Mouse (Mus musculus): ENCODE results near the gene Chsy1. TPM values are rescaled to one million over a fixed set of nuclear protein-coding genes. Genes with fewer than 3 reads are reported as not detected.

The Chsy1 gene
- polyA plus RNA-seq, 1 experiment from 2014 or later: 10.0 TPM

DNA sequence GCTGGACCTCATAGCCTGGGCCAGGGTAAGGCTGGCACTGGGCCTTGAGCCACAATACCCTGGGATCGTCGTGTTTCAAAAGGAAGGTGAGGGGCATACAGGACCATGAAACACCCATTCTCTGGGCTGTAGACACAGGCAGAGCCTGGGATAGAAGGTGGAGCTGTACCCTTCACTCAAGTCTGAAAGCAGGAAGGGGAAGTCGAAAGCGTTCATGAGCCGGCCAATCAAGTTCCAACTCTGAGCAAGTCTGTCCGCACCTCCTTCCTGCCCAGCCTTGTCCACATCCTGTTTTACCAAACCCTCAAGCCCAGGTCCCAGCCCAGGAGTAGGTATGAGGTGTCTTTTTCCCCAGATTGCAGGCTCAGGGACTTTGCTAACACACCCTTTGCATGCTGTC lies 66.4 kb downstream of the Chsy1 start:
- H3K4me2 ChIP-seq (ENCODE audit: low read length): no peak overlapping the region
- no peak overlapping the region for H3K27ac ChIP-seq (ENCODE audit: low read depth, low read length)
- ATAC-seq: no peak
- no peak overlapping the region for H3K4me3 ChIP-seq (ENCODE audit: low read length)
- 90% methylated on average over 6 of the region's 6 CpGs for WGBS
- peaks cover 10% of the 10 kb centered on the region for H3K36me3 ChIP-seq (ENCODE audit: control insufficient read depth, insufficient read depth, low read length)
- H3K9me3 ChIP-seq (ENCODE audit: control insufficient read depth, low read length): no peaks in the 10 kb centered on the region
- 0 out of 2 replicates have a peak, but pooled peaks cover 3% of the 10 kb centered on the region for H3K4me1 ChIP-seq (ENCODE audit: control insufficient read depth, insufficient read depth, low read depth, low read length)
- no peak overlapping the region for H3K9ac ChIP-seq (ENCODE audit: low read depth, low read length)
- H3K27me3 ChIP-seq (replicated peaks; ENCODE audit: control insufficient read depth, insufficient read depth, low read length): no peaks in the 10 kb centered on the region

DNA sequence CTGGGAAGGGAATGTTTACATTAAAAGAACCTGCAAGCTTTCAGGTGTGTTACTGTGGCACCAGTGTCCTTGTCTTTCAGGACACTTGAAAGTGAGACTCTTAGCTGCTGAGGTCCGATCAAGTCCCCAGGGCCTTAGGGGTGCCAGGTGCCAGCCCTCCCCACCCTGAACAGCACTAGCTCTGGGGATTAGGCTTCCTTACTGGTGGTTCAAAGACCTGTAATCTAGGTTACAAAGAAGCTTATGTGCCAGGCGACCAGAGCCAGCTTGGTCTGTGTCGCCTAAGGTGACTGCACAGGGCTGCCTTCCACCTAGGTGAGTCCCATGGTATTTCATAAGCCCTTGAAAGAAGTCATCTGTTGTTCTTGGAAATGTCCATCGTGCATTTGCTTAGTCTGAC lies 66.9 kb downstream of the Chsy1 start:
- Histone ChIP-seq H3K4me2 (ENCODE audit: low read length) (no peak overlapping the region), H3K9me3 (ENCODE audit: control insufficient read depth, low read length) (no peaks in the 10 kb centered on the region), H3K27ac (ENCODE audit: low read depth, low read length) (no peak overlapping the region), H3K27me3 (replicated peaks; ENCODE audit: control insufficient read depth, insufficient read depth, low read length) (no peaks in the 10 kb centered on the region), H3K4me1 (ENCODE audit: control insufficient read depth, insufficient read depth, low read depth, low read length) (0 out of 2 replicates have a peak, but pooled peaks cover 3% of the 10 kb centered on the region), H3K9ac (ENCODE audit: low read depth, low read length) (no peak overlapping the region), H3K36me3 (ENCODE audit: control insufficient read depth, insufficient read depth, low read length) (peaks cover 5% of the 10 kb centered on the region), H3K4me3 (ENCODE audit: low read length) (no peak overlapping the region)
- no peak for ATAC-seq
- WGBS: 91% methylated on average over 4 of the region's 4 CpGs

DNA sequence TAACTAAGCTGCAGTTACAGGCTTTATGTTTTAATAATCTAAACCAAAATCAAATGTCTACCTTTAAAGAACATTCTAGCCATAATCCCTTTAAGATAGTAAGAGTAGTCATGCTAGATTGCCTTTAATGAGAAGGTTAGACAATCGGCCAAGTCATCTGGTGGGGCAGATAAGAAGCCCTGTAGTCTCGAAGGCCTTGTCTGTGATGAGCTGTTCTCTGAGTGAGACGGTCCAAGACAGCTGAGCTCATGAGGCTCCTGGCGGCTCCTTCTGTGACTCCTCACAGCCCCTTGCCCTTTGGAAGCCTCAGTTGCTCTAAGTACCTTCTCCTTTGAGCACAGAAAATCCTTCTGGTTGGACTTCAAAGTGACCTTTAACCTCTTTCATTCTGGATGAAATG lies 67.6 kb downstream of the Chsy1 start:
- no peaks in the 10 kb centered on the region for H3K27me3 ChIP-seq (replicated peaks; ENCODE audit: control insufficient read depth, insufficient read depth, low read length)
- H3K9ac ChIP-seq (ENCODE audit: low read depth, low read length): no peak overlapping the region
- H3K4me3 ChIP-seq (ENCODE audit: low read length): no peak overlapping the region
- 82% methylated on average over 4 of the region's 4 CpGs for WGBS
- H3K4me1 ChIP-seq (ENCODE audit: control insufficient read depth, insufficient read depth, low read depth, low read length): 0 out of 2 replicates have a peak, but pooled peaks cover 3% of the 10 kb centered on the region
- no peaks in the 10 kb centered on the region; the same call in none of the 2 replicates for H3K36me3 ChIP-seq (ENCODE audit: control insufficient read depth, insufficient read depth, low read length)
- H3K27ac ChIP-seq (ENCODE audit: low read depth, low read length): no peak overlapping the region
- H3K9me3 ChIP-seq (ENCODE audit: control insufficient read depth, low read length): no peaks in the 10 kb centered on the region
- no peak for ATAC-seq
- H3K4me2 ChIP-seq (ENCODE audit: low read length): no peak overlapping the region

DNA sequence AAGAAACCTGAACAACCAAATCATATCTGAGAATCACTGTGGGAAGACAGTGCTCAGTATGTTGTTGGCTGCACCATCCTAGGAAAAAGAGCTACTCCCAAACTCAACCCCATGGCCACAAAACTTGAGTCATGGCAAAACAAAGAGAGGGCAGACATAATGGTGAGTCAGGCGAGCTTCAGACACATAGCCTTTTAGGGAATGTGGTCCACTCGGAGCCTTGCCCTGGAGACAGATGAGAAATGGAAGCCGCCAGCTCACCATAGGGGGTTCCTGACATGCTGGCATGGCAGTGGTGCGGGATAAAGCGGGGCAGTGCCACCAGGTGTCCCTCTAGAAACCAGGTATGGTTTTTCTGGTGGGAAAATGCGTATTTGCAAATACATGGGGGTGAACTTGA lies 68.8 kb downstream of the Chsy1 start:
- no peaks in the 10 kb centered on the region; the same call in 1 of the 2 replicates for H3K36me3 ChIP-seq (ENCODE audit: control insufficient read depth, insufficient read depth, low read length)
- 0 out of 2 replicates have a peak, but pooled peaks cover 3% of the 10 kb centered on the region for H3K4me1 ChIP-seq (ENCODE audit: control insufficient read depth, insufficient read depth, low read depth, low read length)
- no peak overlapping the region for H3K4me2 ChIP-seq (ENCODE audit: low read length)
- no peak overlapping the region for H3K27ac ChIP-seq (ENCODE audit: low read depth, low read length)
- 85% methylated on average over 6 of the region's 6 CpGs for WGBS
- H3K9me3 ChIP-seq (ENCODE audit: control insufficient read depth, low read length): no peaks in the 10 kb centered on the region
- ATAC-seq: no peak
- no peak overlapping the region for H3K9ac ChIP-seq (ENCODE audit: low read depth, low read length)
- H3K27me3 ChIP-seq (replicated peaks; ENCODE audit: control insufficient read depth, insufficient read depth, low read length): no peaks in the 10 kb centered on the region
- H3K4me3 ChIP-seq (ENCODE audit: low read length): no peak overlapping the region

DNA sequence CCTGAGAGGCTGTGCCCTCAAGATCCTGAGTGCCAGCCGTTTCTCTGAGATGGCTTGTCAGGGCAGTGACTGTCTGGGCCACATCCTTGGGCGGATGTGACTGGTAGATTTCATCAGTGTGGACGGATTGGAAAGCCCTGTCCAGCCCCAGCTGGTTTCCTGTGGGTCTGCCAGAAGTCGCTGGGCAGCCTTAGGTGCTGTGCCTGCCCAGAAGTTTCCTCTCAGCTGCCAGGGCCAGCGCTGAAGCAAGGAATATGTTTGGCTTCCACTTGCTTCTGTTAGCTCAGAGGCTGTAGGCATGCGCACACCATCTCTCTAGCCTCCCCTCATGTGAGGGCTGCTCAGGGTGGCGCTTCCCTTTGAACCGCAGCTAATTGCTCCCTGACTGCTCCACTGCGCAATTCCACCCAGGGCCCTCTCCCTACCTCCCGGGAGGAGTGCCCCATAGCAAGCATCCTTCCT lies 69.8 kb downstream of the Chsy1 start:
- H3K27me3 ChIP-seq (replicated peaks; ENCODE audit: control insufficient read depth, insufficient read depth, low read length): no peaks in the 10 kb centered on the region
- WGBS: 52% methylated on average over 10 of the region's 10 CpGs
- H3K9ac ChIP-seq (ENCODE audit: low read depth, low read length): no peak overlapping the region
- no peaks in the 10 kb centered on the region for H3K9me3 ChIP-seq (ENCODE audit: control insufficient read depth, low read length)
- no peak overlapping the region; the same call in 1 of the 2 replicates for H3K27ac ChIP-seq (ENCODE audit: low read depth, low read length)
- no peak overlapping the region for H3K4me3 ChIP-seq (ENCODE audit: low read length)
- H3K4me1 ChIP-seq (ENCODE audit: control insufficient read depth, insufficient read depth, low read depth, low read length): 0 out of 2 replicates have a peak, but pooled peaks cover 3% of the 10 kb centered on the region
- peak; percentile 66 for ATAC-seq
- H3K36me3 ChIP-seq (ENCODE audit: control insufficient read depth, insufficient read depth, low read length): no peaks in the 10 kb centered on the region
- H3K4me2 ChIP-seq (ENCODE audit: low read length): no peak overlapping the region

DNA sequence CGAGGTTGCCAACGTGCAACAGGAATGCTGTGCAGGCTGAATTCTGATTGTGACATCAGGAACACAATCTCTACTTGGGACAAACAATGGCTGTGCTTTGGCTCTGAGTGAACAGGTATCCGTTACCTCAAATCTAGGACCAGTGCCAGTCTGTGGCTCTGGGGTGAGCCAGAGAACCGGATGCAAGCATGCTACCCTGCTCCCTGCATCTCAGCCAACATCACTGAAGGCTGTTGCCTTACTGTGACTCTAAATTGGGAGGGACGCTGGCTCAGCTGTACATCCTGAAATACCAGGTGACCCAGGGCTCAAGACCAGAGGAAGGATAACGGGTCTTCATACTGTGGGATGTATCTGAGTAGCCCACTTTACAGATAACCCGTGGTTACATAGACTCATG lies 70.4 kb downstream of the Chsy1 start:
- 83% methylated on average over 7 of the region's 7 CpGs for WGBS
- no peaks in the 10 kb centered on the region for H3K9me3 ChIP-seq (ENCODE audit: control insufficient read depth, low read length)

DNA sequence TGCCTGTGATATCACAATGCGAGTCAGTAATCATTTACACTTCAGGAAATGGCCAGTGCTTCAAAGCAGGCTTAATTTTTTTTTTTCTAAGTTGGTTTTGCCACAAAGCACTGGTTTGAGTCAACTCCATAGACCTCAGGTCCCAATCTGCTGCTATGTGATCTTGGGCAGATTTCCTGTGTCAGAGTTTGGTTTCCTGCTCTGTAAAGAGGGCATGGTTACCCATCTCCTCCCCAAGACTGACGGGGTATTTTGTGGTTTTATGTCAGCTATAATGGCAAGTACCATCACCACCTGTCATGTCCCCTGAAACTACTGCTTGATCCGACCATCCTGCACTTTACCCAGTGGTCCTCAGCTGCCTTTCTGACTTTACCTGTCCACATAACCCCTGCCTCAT lies 70.9 kb downstream of the Chsy1 start:
- no peak overlapping the region for H3K4me2 ChIP-seq (ENCODE audit: low read length)
- H3K36me3 ChIP-seq (ENCODE audit: control insufficient read depth, insufficient read depth, low read length): no peaks in the 10 kb centered on the region
- no peak overlapping the region for H3K4me3 ChIP-seq (ENCODE audit: low read length)
- WGBS: 89% methylated on average over 3 of the region's 3 CpGs
- no peak overlapping the region for H3K9ac ChIP-seq (ENCODE audit: low read depth, low read length)
- no peak overlapping the region for H3K27ac ChIP-seq (ENCODE audit: low read depth, low read length)
- H3K4me1 ChIP-seq (ENCODE audit: control insufficient read depth, insufficient read depth, low read depth, low read length): 0 out of 2 replicates have a peak, but pooled peaks cover 3% of the 10 kb centered on the region
- H3K27me3 ChIP-seq (replicated peaks; ENCODE audit: control insufficient read depth, insufficient read depth, low read length): no peaks in the 10 kb centered on the region
- H3K9me3 ChIP-seq (ENCODE audit: control insufficient read depth, low read length): no peaks in the 10 kb centered on the region
- ATAC-seq: no peak

More for the DNA sequence above, 70.4 kb downstream of the Chsy1 start:
- no peak overlapping the region for H3K27ac ChIP-seq (ENCODE audit: low read depth, low read length)
- no peaks in the 10 kb centered on the region for H3K36me3 ChIP-seq (ENCODE audit: control insufficient read depth, insufficient read depth, low read length)
- H3K4me2 ChIP-seq (ENCODE audit: low read length): no peak overlapping the region
- H3K27me3 ChIP-seq (replicated peaks; ENCODE audit: control insufficient read depth, insufficient read depth, low read length): no peaks in the 10 kb centered on the region
- ATAC-seq: no peak
- no peak overlapping the region for H3K4me3 ChIP-seq (ENCODE audit: low read length)
- H3K4me1 ChIP-seq (ENCODE audit: control insufficient read depth, insufficient read depth, low read depth, low read length): 0 out of 2 replicates have a peak, but pooled peaks cover 3% of the 10 kb centered on the region
- no peak overlapping the region for H3K9ac ChIP-seq (ENCODE audit: low read depth, low read length)

DNA sequence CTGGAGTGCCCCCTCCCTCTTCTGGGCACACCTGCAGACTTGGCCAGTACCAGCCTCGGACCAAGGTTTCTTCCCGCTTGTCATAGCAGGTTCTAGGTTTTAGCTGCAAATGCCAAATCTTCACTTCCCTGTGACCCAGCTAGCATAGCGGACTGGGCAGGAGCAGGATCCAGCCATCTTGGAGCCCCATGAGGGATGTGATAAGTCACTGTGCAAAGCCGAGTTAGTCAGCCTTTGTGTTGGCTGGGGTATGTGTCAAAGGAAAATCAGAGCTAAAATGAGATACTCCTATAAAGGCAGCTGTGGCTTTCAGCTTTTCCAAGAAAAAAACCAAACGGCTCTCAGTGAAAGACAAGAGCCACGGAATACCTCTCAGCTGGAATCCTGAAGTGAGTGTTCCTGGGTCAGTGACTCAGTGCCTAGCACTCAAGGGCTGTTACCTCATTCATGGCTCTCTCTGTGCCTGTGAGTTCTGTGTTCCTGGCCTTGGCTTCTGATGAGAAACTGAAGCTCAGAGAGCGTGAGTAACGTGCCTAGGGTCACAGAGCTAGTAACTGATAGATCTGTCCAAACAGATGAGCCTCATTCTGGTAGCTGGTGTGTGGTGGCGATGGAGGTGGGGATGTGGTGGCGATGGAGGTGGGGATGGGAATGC lies 71.5 kb downstream of the Chsy1 start:
- Histone ChIP-seq H3K27me3 (replicated peaks; ENCODE audit: control insufficient read depth, insufficient read depth, low read length) (no peaks in the 10 kb centered on the region), H3K27ac (ENCODE audit: low read depth, low read length) (no peak overlapping the region), H3K4me3 (ENCODE audit: low read length) (no peak overlapping the region), H3K9ac (ENCODE audit: low read depth, low read length) (no peak overlapping the region), H3K4me1 (ENCODE audit: control insufficient read depth, insufficient read depth, low read depth, low read length) (0 out of 2 replicates have a peak, but pooled peaks cover 3% of the 10 kb centered on the region), H3K9me3 (ENCODE audit: control insufficient read depth, low read length) (no peaks in the 10 kb centered on the region), H3K4me2 (ENCODE audit: low read length) (no peak overlapping the region), H3K36me3 (ENCODE audit: control insufficient read depth, insufficient read depth, low read length) (no peaks in the 10 kb centered on the region)
- no peak for ATAC-seq
- WGBS: 86% methylated on average over 10 of the region's 10 CpGs

DNA sequence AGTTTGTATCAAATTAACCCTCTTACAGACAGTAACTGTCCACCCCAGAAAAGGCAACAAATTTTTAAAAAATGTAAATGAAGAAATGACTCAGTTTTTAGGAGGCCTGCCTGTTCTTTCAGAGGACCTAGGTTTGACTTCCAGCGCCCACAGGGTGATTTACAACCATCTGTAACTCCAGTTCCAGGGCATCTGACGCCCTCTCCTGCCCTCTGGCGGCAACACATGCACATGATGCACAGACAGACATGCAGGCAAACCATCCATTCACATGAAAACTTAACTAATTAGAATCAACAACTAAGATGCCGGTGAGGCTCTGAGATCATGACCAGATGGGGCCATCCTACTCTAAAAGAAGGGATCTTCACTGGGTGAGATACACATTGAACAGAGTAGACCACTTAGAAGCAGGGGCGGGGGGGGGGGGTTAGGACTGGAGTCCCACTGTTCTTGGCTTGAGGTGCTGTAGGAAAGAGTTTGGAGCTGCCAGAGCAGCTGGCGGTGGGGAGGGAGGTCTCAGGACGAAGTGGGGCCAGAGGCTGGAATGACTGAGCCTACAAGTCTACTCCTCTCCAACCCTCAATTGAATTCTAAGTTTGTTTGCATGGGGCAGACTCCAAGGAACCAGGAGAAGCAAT lies 72.9 kb downstream of the Chsy1 start:
- no peak for ATAC-seq
- H3K36me3 ChIP-seq (ENCODE audit: control insufficient read depth, insufficient read depth, low read length): no peaks in the 10 kb centered on the region
- 84% methylated on average over 7 of the region's 7 CpGs for WGBS
- H3K27ac ChIP-seq (ENCODE audit: low read depth, low read length): no peak overlapping the region
- no peak overlapping the region for H3K9ac ChIP-seq (ENCODE audit: low read depth, low read length)
- no peaks in the 10 kb centered on the region for H3K9me3 ChIP-seq (ENCODE audit: control insufficient read depth, low read length)
- H3K27me3 ChIP-seq (replicated peaks; ENCODE audit: control insufficient read depth, insufficient read depth, low read length): no peaks in the 10 kb centered on the region
- no peak overlapping the region for H3K4me2 ChIP-seq (ENCODE audit: low read length)
- H3K4me1 ChIP-seq (ENCODE audit: control insufficient read depth, insufficient read depth, low read depth, low read length): 0 out of 2 replicates have a peak, but pooled peaks cover 3% of the 10 kb centered on the region
- H3K4me3 ChIP-seq (ENCODE audit: low read length): no peak overlapping the region

Data from hindbrain, embryonic 16.5 days (tissue).